Mouse (Mus musculus) lung, postnatal 0 days (tissue): ENCODE measurements around the gene Rev3l.

ENCODE experiments used
- CTCF ChIP-seq: IDR thresholded peaks from 2 replicates; pipeline ENCODE4 v1.5.1; 2016; ENCODE audit warnings: antibody characterized with exemption, mild to moderate bottlenecking
- EP300 ChIP-seq: IDR thresholded peaks from 2 replicates; pipeline ENCODE4 v1.6.1; 2016; ENCODE audit warnings: antibody characterized with exemption, mild to moderate bottlenecking, control low read depth

GRCm38 (mm10) chr10:39904191-39904590, 172.3 kb downstream of the Rev3l start:
- TF ChIP-seq CTCF: no peak
- TF ChIP-seq EP300: no peak
